Mouse (Mus musculus) E14TG2a.4 (cell line): ENCODE measurements around the gene Hdhd5.

ENCODE experiments used
- CTCF ChIP-seq: conservative IDR thresholded peaks from 2 replicates; pipeline ENCODE4 v1.5.1; 2014; ENCODE audit warnings: low read length
- NANOG ChIP-seq: IDR thresholded peaks from 2 replicates; pipeline ENCODE4 v1.6.1; 2014; ENCODE audit warnings: borderline replicate concordance, low read length, mixed read lengths
- POU5F1 ChIP-seq: IDR thresholded peaks from 2 replicates; pipeline ENCODE4 v1.6.1; 2014; ENCODE audit warnings: low read length, borderline replicate concordance

- TF ChIP-seq CTCF (no peak), POU5F1 (no peak), NANOG (no peak)
Measured at GRCm38 (mm10) chr6:120486051-120486510, 45.0 kb downstream of the Hdhd5 start.
